Mouse (Mus musculus) bone marrow macrophage, adult 2 months (primary cell): ENCODE results near the gene Cwf19l1. TPM values are rescaled to one million over a fixed set of nuclear protein-coding genes. Genes with fewer than 3 reads are reported as not detected.

Source experiments
- H3K27ac ChIP-seq: 2 replicates; pipeline ENCODE4 v1.5.1; 2012; ENCODE audit warnings: low read depth, low read length; ENCODE audit not compliant: insufficient read depth
- H3K4me1 ChIP-seq: 2 replicates; pipeline ENCODE4 v1.6.1; 2012; ENCODE audit warnings: low read length; ENCODE audit not compliant: control insufficient read depth, insufficient read depth
- H3K4me3 ChIP-seq: 2 replicates; pipeline ENCODE4 v1.5.1; 2012; ENCODE audit warnings: mild to moderate bottlenecking, low read length, moderate library complexity; ENCODE audit not compliant: insufficient read depth
- CTCF ChIP-seq: IDR thresholded peaks from 2 replicates; pipeline ENCODE4 v1.5.1; 2012; ENCODE audit warnings: low read depth, mild to moderate bottlenecking, low read length, moderate library complexity
- POLR2A ChIP-seq: IDR thresholded peaks from 2 replicates; pipeline ENCODE4 v1.6.1; 2012; ENCODE audit warnings: mild to moderate bottlenecking, low read depth, low read length, borderline replicate concordance
- polyA plus RNA-seq: library from polyadenylated mRNA; stranded (reverse); fragments of >200 nt; gene quantifications from 2 replicates; pipeline ENCODE4 v1.2.4, GENCODE M21; 2012; ENCODE audit not compliant: missing spikeins, insufficient read depth, insufficient read length

The Cwf19l1 gene
- polyA plus RNA-seq, 1 experiment: 18.5 TPM

GRCm38 (mm10) chr19:44064734-44065133, 70.9 kb downstream of the Cwf19l1 start:
- TF ChIP-seq POLR2A (no peak), CTCF (no peak)

GRCm38 (mm10) chr19:44063773-44064172, 71.9 kb downstream of the Cwf19l1 start:
- Histone ChIP-seq H3K4me3 (no peak overlapping the region), H3K4me1 (peaks cover 18% of the 10 kb centered on the region), H3K27ac (no peak overlapping the region)
- TF ChIP-seq CTCF (no peak), POLR2A (no peak)

More at GRCm38 (mm10) chr19:44064734-44065133, 70.9 kb downstream of the Cwf19l1 start:
- peaks cover 18% of the 10 kb centered on the region for H3K4me1 ChIP-seq
- H3K27ac ChIP-seq: no peak overlapping the region
- no peak overlapping the region for H3K4me3 ChIP-seq

DNA sequence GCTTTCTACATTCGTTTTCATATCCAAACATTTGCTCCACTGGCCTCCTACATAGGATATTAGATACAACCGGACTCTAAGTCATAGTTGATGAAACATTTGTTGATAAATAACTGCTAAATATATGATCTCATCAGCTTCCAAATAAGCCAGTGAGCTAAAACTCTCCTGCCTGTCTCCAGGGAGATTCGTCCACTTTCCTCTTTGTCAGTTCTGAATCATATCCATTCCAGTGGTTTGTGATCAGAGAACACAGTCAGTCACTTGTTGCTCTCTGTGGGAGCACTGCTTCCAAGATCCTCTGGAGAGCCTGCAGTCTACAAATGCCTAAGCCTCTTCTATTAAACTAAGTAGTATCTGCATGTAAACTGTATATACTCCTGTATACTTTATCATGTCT, 75.5 kb downstream of the Cwf19l1 start:
- no peak overlapping the region for H3K4me3 ChIP-seq
- TF ChIP-seq CTCF: no peak
- no peak for TF ChIP-seq POLR2A

More for the DNA sequence above, 75.5 kb downstream of the Cwf19l1 start:
- H3K27ac ChIP-seq: no peak overlapping the region
- H3K4me1 ChIP-seq: 0 out of 2 replicates have a peak, but pooled peaks cover 2% of the 10 kb centered on the region

Other genes starting within 250 kb of the Cwf19l1 start
- gene Dnmbp, start 195.7 kb downstream of the Cwf19l1 start, polyA plus RNA-seq: 10.2 and 13.5 TPM in 2 replicates
- 0.28 TPM in 1 of 2 replicates, not detected in the other for gene Cpn1, start 149.3 kb downstream of the Cwf19l1 start, polyA plus RNA-seq
- not detected in 2 replicates for gene Cyp2c23, start 106.7 kb downstream of the Cwf19l1 start, polyA plus RNA-seq
- gene Erlin1, start 66.1 kb downstream of the Cwf19l1 start, polyA plus RNA-seq: 35.1 and 37.6 TPM in 2 replicates
- gene Chuk, start 28.4 kb downstream of the Cwf19l1 start, polyA plus RNA-seq: 44.4 and 47.2 TPM in 2 replicates
- gene Bloc1s2, start 10.6 kb upstream of the Cwf19l1 start, polyA plus RNA-seq: 55.9 and 58.7 TPM in 2 replicates
- not detected in 2 replicates for gene Pkd2l1, start 56.6 kb upstream of the Cwf19l1 start, polyA plus RNA-seq
- gene Scd3, start 67.4 kb upstream of the Cwf19l1 start, polyA plus RNA-seq: not detected in 2 replicates
- gene Scd2, start 157.8 kb upstream of the Cwf19l1 start, polyA plus RNA-seq: 6.7 and 7.7 TPM in 2 replicates
- gene Scd4, start 197.2 kb upstream of the Cwf19l1 start, polyA plus RNA-seq: not detected in 2 replicates